Mouse (Mus musculus) spleen, adult 18-20 months (tissue): ENCODE results near the gene Sh3tc1.

Experiments used
- DNase-seq, 2 experiments: peaks; one replicate each; pipeline ENCODE4 v3.0.0; 2022; ENCODE audit warnings: mixed read lengths in 2 of 2

The Sh3tc1 gene

GRCm38 (mm10) chr5:35719343-35719742, 20.4 kb downstream of the Sh3tc1 start:
- DNase-seq, result no peak

GRCm38 (mm10) chr5:35718817-35719216, 21.0 kb downstream of the Sh3tc1 start:
- DNase-seq, result no peak

GRCm38 (mm10) chr5:35717946-35718345, 21.8 kb downstream of the Sh3tc1 start:
- DNase-seq, result peak in 1 of 2 experiments; percentile 24

GRCm38 (mm10) chr5:35717455-35717854, 22.3 kb downstream of the Sh3tc1 start:
- no peak for DNase-seq

GRCm38 (mm10) chr5:35713649-35714354, 26.0 kb downstream of the Sh3tc1 start:
- peak in 1 of 2 experiments; percentile 41 for DNase-seq

GRCm38 (mm10) chr5:35712517-35712916, 27.3 kb downstream of the Sh3tc1 start:
- no peak for DNase-seq

GRCm38 (mm10) chr5:35710931-35711330, 28.9 kb downstream of the Sh3tc1 start:
- DNase-seq, result no peak

- DNase-seq, result no peak
Measured at GRCm38 (mm10) chr5:35710481-35710880, 29.3 kb downstream of the Sh3tc1 start.

GRCm38 (mm10) chr5:35705411-35705810, 34.4 kb downstream of the Sh3tc1 start:
- DNase-seq, result no peak

- no peak for DNase-seq
Measured at GRCm38 (mm10) chr5:35703814-35704213, 36.0 kb downstream of the Sh3tc1 start.

- no peak for DNase-seq
Measured at GRCm38 (mm10) chr5:35703183-35703582, 36.6 kb downstream of the Sh3tc1 start.

GRCm38 (mm10) chr5:35702582-35703140, 37.1 kb downstream of the Sh3tc1 start:
- DNase-seq, result no peak

- peak; percentile 26 to 68 for DNase-seq
Measured at GRCm38 (mm10) chr5:35701042-35701441, 38.7 kb downstream of the Sh3tc1 start.

GRCm38 (mm10) chr5:35695815-35696214, 44.0 kb downstream of the Sh3tc1 start:
- DNase-seq, result no peak

GRCm38 (mm10) chr5:35693638-35694037, 46.1 kb downstream of the Sh3tc1 start:
- no peak for DNase-seq

GRCm38 (mm10) chr5:35691246-35691645, 48.5 kb downstream of the Sh3tc1 start:
- no peak for DNase-seq

- no peak for DNase-seq
Measured at GRCm38 (mm10) chr5:35690485-35691165, 49.2 kb downstream of the Sh3tc1 start.

- DNase-seq, result no peak
Measured at GRCm38 (mm10) chr5:35689374-35689773, 50.4 kb downstream of the Sh3tc1 start.

- no peak for DNase-seq
Measured at GRCm38 (mm10) chr5:35688851-35689250, 50.9 kb downstream of the Sh3tc1 start.

GRCm38 (mm10) chr5:35687098-35687497, 52.7 kb downstream of the Sh3tc1 start:
- DNase-seq, result no peak

- DNase-seq, result no peak
Measured at GRCm38 (mm10) chr5:35686336-35686735, 53.5 kb downstream of the Sh3tc1 start.

- DNase-seq, result no peak
Measured at GRCm38 (mm10) chr5:35685079-35685478, 54.7 kb downstream of the Sh3tc1 start.

GRCm38 (mm10) chr5:35680958-35681357, 58.8 kb downstream of the Sh3tc1 start:
- DNase-seq, result no peak
